Mouse (Mus musculus) forebrain, embryonic 15.5 days (tissue): Measurements from ENCODE around the gene Haus7. TPM values are rescaled to one million over a fixed set of nuclear protein-coding genes. Genes with fewer than 3 reads are reported as not detected.

Experiments used
- ATAC-seq: fragments of 200-750 bp; cut with Nextera tagmentation; replicated peaks from 2 replicates; pipeline ENCODE4 v1.8.0; 2017; ENCODE audit warnings: mild to moderate bottlenecking, moderate TSS enrichment, moderate library complexity
- H3K27ac ChIP-seq: fragments of 300-500 bp; sonication (generic); replicated peaks from 2 replicates; pipeline ENCODE4 v1.5.1; 2015; ENCODE audit warnings: mild to moderate bottlenecking, inconsistent platforms
- H3K27me3 ChIP-seq: fragments of 300-500 bp; sonication (generic); 2 replicates; pipeline ENCODE4 v1.6.1; 2015; ENCODE audit warnings: inconsistent platforms
- H3K36me3 ChIP-seq: fragments of 300-500 bp; sonication (generic); 2 replicates; pipeline ENCODE4 v1.6.1; 2015; ENCODE audit warnings: mild to moderate bottlenecking, inconsistent platforms
- H3K4me1 ChIP-seq: fragments of 300-500 bp; sonication (generic); 2 replicates; pipeline ENCODE4 v1.6.1; 2015; ENCODE audit warnings: inconsistent platforms
- H3K4me2 ChIP-seq: fragments of 300-500 bp; sonication (generic); replicated peaks from 2 replicates; pipeline ENCODE4 v1.6.1; 2015; ENCODE audit warnings: mild to moderate bottlenecking, inconsistent platforms
- H3K4me3 ChIP-seq: fragments of 300-500 bp; sonication (generic); 2 replicates; pipeline ENCODE4 v1.5.1; 2015; ENCODE audit warnings: mild to moderate bottlenecking, inconsistent platforms
- H3K9ac ChIP-seq: fragments of 300-500 bp; sonication (generic); replicated peaks from 2 replicates; pipeline ENCODE4 v1.6.1; 2015; ENCODE audit warnings: mild to moderate bottlenecking, inconsistent platforms
- H3K9me3 ChIP-seq: fragments of 300-500 bp; sonication (generic); 2 replicates; pipeline ENCODE4 v1.6.1; 2016; ENCODE audit warnings: inconsistent platforms
- WGBS: fragments of 180-500 bp; shearing (Covaris S2); methylation state at CpG from one replicate; pipeline ENCODE4 v1.1.7; 2015; ENCODE audit warnings: mixed read lengths; 5-methylcytosine and 5-hydroxymethylcytosine counted together
- polyA plus RNA-seq: library from polyadenylated mRNA; unstranded; fragments of >200 nt; fragmentation: Nextera tagmentation; extraction: Ambion mirVana; gene quantifications from 2 replicates; pipeline ENCODE4 v1.2.1, GENCODE M21; 2015

Haus7 gene
- polyA plus RNA-seq, 1 experiment from 2014 or later: 61.1 TPM

DNA sequence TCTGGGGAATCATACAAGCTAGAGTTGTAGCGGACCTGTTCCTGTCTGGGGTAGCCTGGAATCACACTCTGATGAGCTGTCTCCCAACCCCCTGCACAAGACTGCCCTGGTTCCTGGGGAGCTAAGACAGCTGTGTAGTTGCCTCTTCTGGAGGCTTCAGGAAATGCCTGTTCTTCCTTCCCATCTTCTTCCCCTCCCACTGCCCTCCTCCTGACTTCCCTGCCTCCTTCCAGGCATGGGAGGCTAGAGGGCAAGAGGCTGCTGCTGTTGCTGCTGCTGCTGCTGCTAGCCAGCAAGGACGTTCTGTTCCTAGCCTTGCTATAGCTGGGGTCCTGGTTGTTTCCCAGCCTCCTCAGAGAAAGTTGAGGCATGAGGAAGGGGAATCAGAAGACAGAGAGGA is 21.5 kb upstream of the Haus7 start:
- no peaks in the 10 kb centered on the region for H3K36me3 ChIP-seq
- no peaks in the 10 kb centered on the region for H3K9me3 ChIP-seq
- ATAC-seq: no peak
- no peak overlapping the region for H3K27ac ChIP-seq
- no peak overlapping the region for H3K4me3 ChIP-seq
- H3K27me3 ChIP-seq: no peaks in the 10 kb centered on the region
- no peaks in the 10 kb centered on the region for H3K4me1 ChIP-seq
- no peak overlapping the region for H3K4me2 ChIP-seq
- H3K9ac ChIP-seq: no peak overlapping the region
- WGBS: 49% methylated on average over 2 of the region's 2 CpGs

- H3K4me2 ChIP-seq: no peak overlapping the region
- no peak overlapping the region for H3K9ac ChIP-seq
- no peaks in the 10 kb centered on the region for H3K36me3 ChIP-seq
- H3K4me3 ChIP-seq: no peak overlapping the region
- H3K27ac ChIP-seq: no peak overlapping the region
- no peaks in the 10 kb centered on the region for H3K9me3 ChIP-seq
- ATAC-seq: no peak
- no peaks in the 10 kb centered on the region for H3K4me1 ChIP-seq
- H3K27me3 ChIP-seq: no peaks in the 10 kb centered on the region
These were observed 20.8 kb upstream of the Haus7 start for GRCm38 (mm10) chrX:73479656-73480055.

GRCm38 (mm10) chrX:73477500-73477899 is 18.7 kb upstream of the Haus7 start:
- Histone ChIP-seq H3K4me3 (no peak overlapping the region), H3K9me3 (no peaks in the 10 kb centered on the region), H3K36me3 (no peaks in the 10 kb centered on the region), H3K9ac (no peak overlapping the region), H3K27me3 (no peaks in the 10 kb centered on the region), H3K4me1 (no peaks in the 10 kb centered on the region), H3K27ac (no peak overlapping the region), H3K4me2 (no peak overlapping the region)
- no peak for ATAC-seq
- WGBS: 78% methylated on average over 2 of the region's 2 CpGs

- 87% methylated on average over 2 of the region's 2 CpGs for WGBS
- Histone ChIP-seq H3K27ac (no peak overlapping the region), H3K9ac (no peak overlapping the region), H3K27me3 (no peaks in the 10 kb centered on the region), H3K36me3 (no peaks in the 10 kb centered on the region), H3K4me1 (no peaks in the 10 kb centered on the region), H3K4me2 (no peak overlapping the region), H3K9me3 (no peaks in the 10 kb centered on the region), H3K4me3 (no peak overlapping the region)
- no peak for ATAC-seq
These were observed 17.8 kb upstream of the Haus7 start for GRCm38 (mm10) chrX:73476621-73477020.

DNA sequence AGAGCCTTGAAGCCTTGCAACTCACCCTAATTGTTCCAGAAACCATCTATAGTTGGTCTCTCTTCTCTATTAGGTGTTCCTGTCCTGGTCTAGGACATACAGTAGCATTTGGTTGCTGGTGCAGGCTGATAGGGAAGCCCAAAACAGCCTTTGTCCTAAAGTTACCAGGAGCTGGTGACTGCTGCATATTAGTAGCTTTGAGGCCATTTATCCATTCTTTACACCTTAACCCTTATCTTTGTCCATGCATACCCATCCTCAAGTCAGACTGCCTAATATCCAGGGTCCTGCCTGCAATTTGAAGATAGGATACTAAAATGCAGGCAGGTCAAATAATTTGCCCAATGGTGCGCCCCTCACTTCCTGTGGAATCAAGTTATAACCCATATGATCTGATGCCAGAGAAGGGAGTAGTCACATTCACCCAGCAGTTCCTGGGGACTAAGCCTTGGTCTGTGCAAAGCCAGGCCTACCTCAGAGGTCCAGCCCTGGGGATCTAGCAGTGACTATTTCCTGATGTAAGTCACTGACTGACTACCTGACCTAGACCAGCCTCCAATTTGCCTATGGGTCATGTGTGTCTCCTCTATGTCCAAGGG is 16.9 kb upstream of the Haus7 start:
- H3K9me3 ChIP-seq: no peaks in the 10 kb centered on the region
- no peaks in the 10 kb centered on the region for H3K36me3 ChIP-seq
- no peaks in the 10 kb centered on the region for H3K4me1 ChIP-seq
- no peak overlapping the region for H3K9ac ChIP-seq
- H3K4me2 ChIP-seq: no peak overlapping the region
- no peak for ATAC-seq
- no peak overlapping the region for H3K4me3 ChIP-seq
- H3K27me3 ChIP-seq: no peaks in the 10 kb centered on the region
- 86% methylated on average over 1 of the region's 1 CpGs for WGBS
- no peak overlapping the region for H3K27ac ChIP-seq

- H3K4me2 ChIP-seq: no peak overlapping the region
- no peaks in the 10 kb centered on the region for H3K27me3 ChIP-seq
- H3K27ac ChIP-seq: no peak overlapping the region
- no peak overlapping the region for H3K9ac ChIP-seq
- no peaks in the 10 kb centered on the region for H3K36me3 ChIP-seq
- no peaks in the 10 kb centered on the region for H3K4me1 ChIP-seq
- H3K4me3 ChIP-seq: no peak overlapping the region
- no peak for ATAC-seq
- 64% methylated on average over 12 of the region's 12 CpGs for WGBS
- no peaks in the 10 kb centered on the region for H3K9me3 ChIP-seq
These were observed 15.7 kb upstream of the Haus7 start for GRCm38 (mm10) chrX:73474340-73475165.

- no peak for ATAC-seq
- no peaks in the 10 kb centered on the region for H3K9me3 ChIP-seq
- 88% methylated on average over 3 of the region's 3 CpGs for WGBS
- no peak overlapping the region for H3K9ac ChIP-seq
- no peak overlapping the region for H3K4me2 ChIP-seq
- H3K4me1 ChIP-seq: no peaks in the 10 kb centered on the region
- H3K4me3 ChIP-seq: no peak overlapping the region
- H3K27me3 ChIP-seq: no peaks in the 10 kb centered on the region
- H3K27ac ChIP-seq: no peak overlapping the region
- H3K36me3 ChIP-seq: no peaks in the 10 kb centered on the region
These were observed 12.9 kb upstream of the Haus7 start for GRCm38 (mm10) chrX:73471764-73472163.

DNA sequence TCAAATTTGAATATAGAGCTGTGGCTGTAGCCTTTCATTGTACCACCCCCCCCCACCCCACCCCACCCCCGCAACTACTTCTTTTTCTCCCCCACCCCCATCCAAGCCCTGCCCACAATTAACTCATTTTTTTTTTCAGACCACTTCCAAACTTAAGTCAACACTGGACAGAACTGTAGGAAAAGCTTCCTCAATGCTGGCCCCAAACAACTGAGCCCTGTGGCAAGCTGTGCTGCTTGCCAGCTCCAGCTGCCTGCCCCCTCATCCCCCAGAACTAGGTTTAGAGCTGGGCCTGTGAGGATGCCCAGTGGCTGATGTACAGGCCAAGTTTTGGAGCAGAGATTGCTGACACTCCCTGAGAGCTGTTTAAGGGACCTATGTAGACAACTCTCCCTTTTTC is 9.9 kb upstream of the Haus7 start:
- Histone ChIP-seq H3K9ac (no peak overlapping the region), H3K4me2 (no peak overlapping the region), H3K4me3 (no peak overlapping the region), H3K27ac (no peak overlapping the region), H3K9me3 (no peaks in the 10 kb centered on the region), H3K27me3 (no peaks in the 10 kb centered on the region), H3K4me1 (no peaks in the 10 kb centered on the region), H3K36me3 (no peaks in the 10 kb centered on the region)
- WGBS: 85% methylated on average over 1 of the region's 1 CpGs
- no peak for ATAC-seq

DNA sequence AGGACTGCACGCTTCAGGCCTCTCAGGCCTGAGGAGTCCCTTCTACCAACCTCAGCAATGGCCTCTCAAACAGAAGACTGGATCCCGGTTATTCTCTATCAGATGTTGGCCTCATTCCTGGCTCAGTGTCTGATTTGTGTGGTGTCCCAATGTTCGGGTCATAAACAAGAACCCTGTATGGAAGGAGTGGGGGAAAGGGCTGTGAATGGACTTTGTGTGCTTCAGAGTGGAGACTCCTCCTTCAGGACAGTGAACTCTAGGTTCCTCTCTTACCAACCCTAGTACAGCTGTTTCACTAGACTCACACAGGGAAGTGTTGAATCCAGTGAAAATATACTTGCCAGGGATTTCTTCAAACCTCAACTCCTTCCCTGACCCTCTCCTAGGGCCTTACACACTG is 9.5 kb upstream of the Haus7 start:
- Histone ChIP-seq H3K4me3 (no peak overlapping the region), H3K4me1 (no peaks in the 10 kb centered on the region), H3K9ac (no peak overlapping the region), H3K27me3 (no peaks in the 10 kb centered on the region), H3K4me2 (no peak overlapping the region), H3K9me3 (no peaks in the 10 kb centered on the region), H3K27ac (no peak overlapping the region), H3K36me3 (no peaks in the 10 kb centered on the region)
- WGBS: 79% methylated on average over 3 of the region's 3 CpGs
- no peak for ATAC-seq

GRCm38 (mm10) chrX:73467446-73468241 is 8.8 kb upstream of the Haus7 start:
- Histone ChIP-seq H3K9me3 (no peaks in the 10 kb centered on the region), H3K4me1 (no peaks in the 10 kb centered on the region), H3K4me3 (no peak overlapping the region), H3K4me2 (no peak overlapping the region), H3K27ac (no peak overlapping the region), H3K36me3 (no peaks in the 10 kb centered on the region), H3K9ac (no peak overlapping the region), H3K27me3 (no peaks in the 10 kb centered on the region)
- ATAC-seq: no peak
- WGBS: 71% methylated on average over 5 of the region's 5 CpGs

- Histone ChIP-seq H3K9me3 (no peaks in the 10 kb centered on the region), H3K27me3 (no peaks in the 10 kb centered on the region), H3K4me3 (no peak overlapping the region), H3K4me2 (no peak overlapping the region), H3K27ac (no peak overlapping the region), H3K36me3 (no peaks in the 10 kb centered on the region), H3K4me1 (no peaks in the 10 kb centered on the region), H3K9ac (no peak overlapping the region)
- 65% methylated on average over 9 of the region's 9 CpGs for WGBS
- ATAC-seq: no peak
These were observed 6.8 kb upstream of the Haus7 start for GRCm38 (mm10) chrX:73465483-73466186.

DNA sequence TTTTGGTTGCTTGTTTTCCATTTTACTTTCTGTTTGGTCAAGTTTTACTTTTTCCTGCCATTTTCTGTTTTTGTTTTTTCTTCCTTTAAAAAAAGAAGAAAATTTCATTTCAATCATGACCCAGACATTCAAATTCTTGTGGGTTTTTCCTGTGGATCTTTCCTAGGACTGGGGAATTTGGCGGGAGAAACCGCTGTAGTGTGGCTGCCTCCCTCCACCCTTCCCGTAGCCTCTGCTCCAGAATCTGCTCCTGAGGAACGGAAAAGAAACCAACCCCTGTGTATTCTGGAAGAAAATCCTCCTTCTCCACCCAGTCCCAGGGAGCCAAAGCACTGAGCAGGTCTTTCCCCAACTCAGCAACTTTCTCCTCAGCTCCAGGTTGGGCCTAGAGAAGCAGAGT is 1.9 kb upstream of the Haus7 start:
- WGBS: 78% methylated on average over 4 of the region's 4 CpGs
- H3K4me1 ChIP-seq: peaks cover 6% of the 10 kb centered on the region
- no peaks in the 10 kb centered on the region for H3K36me3 ChIP-seq
- H3K9me3 ChIP-seq: no peaks in the 10 kb centered on the region
- no peaks in the 10 kb centered on the region for H3K27me3 ChIP-seq
- no peak for ATAC-seq
- H3K4me2 ChIP-seq: no peak overlapping the region
- no peak overlapping the region for H3K4me3 ChIP-seq
- no peak overlapping the region for H3K9ac ChIP-seq
- no peak overlapping the region for H3K27ac ChIP-seq
